Mouse (Mus musculus) layer of hippocampus, adult 9-11 months (tissue): Measurements from ENCODE around the gene Btg1-ps2.
"Not testable (repeated sequence)": the region's sequence is repeated elsewhere in the genome, so short reads cannot be mapped to it uniquely, and the experiment has no call there.

Experiments
- DNase-seq: peaks from one replicate; pipeline ENCODE4 v3.0.0; 2022

Btg1-ps2 gene

DNA sequence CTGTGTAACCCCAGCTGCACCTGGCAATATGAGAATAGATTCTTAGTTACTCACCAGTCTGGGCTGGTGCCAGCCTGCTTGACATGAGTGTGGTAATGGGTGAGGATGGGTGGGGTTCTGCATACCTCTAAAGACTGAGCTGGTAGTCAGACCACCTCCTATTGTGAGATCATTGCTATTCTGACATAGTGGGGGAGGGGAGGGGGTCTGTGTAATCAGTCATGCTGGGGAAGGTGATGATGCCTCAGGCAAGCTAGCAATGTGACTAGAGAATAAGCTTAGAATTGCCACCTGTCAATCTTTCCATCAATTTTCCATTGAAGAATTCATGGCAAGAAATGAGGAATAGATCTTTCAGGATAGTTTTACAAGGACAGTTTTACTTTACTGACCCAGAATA is at the start of gene Btg1-ps2:
Btg1-ps2 (minus strand) TSS at position 101 of the 400 bp plus-strand sequence.
- not testable (repeated sequence) for DNase-seq

DNA sequence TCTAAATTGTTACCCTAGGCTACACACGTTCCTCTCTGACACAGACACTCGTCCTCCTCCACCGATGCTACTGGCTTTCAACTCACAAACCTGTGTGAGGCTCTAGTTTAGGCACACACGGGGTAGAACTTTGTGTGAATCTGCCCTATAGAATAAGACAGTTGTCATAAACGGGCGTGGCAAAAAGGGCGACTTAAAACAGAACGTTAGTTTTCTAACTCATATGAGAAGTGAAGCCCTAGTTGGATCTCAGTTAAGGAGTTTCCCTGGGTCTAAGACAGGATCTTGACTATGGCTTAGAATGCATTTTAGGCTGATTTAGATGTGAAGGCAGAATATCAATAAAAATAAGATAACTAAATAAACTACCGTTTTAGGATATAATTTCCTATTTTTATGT is 42.1 kb upstream of the Btg1-ps2 start, which contains the start of gene Rhox11:
Rhox11 (minus strand) TSS at position 101 of the 400 bp plus-strand sequence.
- DNase-seq, result no peak

DNA sequence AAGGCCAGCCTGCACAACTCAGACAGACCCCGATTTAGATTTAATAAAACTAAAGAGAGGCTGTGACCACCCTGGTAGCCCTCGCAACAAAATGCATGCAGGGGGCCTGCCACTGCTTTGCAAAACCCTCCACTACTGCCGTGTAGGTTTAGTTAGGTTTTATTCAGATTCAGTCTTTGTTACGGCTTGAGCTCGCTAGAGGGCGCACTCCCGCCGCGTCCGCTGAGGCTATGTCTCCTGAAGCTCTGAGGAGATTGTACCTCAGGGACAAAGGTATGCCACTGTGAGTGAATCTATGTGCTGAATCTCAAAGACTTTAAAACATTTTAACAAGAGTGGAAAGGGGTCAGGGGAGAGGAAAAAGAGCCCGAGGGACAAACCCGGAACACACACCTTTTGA is 41.3 kb upstream of the Btg1-ps2 start:
- DNase-seq, result no peak

DNA sequence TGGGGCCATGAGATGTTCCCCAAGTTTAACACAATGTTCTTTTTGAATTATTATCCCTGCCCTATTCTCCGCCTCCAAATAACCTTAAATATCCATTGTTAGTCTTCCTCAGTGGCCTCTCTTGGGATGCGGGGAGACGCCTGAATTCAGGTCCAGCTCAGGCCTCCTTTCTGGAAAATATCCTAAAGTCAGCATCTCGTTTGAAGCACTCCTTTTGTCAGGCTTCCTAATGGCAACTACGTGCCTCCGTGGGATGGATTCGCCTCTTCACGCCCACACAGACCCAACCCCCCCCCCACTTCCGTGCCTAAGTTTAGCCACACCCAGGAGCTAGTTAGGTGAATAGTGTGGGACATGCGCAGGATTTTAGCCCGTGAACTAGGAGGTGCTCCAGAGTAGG is 23.3 kb upstream of the Btg1-ps2 start, which contains the start of gene Rhox10:
Rhox10 (plus strand) TSS at position 301 of the 400 bp plus-strand sequence.
- no peak for DNase-seq

DNA sequence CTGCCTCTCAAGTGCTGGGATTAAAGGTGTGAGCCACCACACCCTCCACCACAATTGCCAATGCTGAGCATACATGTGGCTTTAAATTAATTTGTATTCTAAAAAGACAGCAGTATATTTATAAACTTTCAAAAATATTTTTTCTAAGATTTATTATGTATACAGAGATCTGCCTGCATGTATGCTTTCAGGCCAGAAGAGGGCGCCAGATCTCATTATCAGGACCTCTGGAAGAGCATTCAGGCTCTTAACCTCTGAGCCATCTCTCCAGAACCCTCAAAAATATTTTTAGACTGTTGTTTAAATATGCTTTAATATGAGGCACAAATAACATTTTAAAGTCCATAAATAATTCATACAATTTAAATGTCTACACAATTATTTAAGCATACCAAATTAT is 18.6 kb upstream of the Btg1-ps2 start:
- no peak for DNase-seq

DNA sequence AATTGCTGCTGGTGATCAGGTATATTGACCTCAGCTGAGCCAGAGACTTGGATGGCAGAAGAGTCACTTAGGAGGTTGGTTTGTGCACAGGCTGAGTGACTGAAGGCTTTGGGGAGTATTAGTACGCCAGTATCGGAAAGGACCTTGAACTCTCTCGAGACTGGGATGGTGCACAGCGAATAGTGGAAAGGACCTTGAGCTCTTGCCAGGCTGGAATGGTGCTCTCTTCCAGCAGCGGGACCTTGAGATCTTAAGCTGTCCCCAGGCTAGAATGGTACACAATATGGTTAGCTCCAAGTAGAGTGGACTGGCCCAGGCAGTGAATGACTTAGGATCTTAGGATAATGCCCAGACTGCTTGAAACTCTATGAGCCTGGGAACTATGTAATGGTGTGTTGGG is 3.2 kb downstream of the Btg1-ps2 start:
- no peak for DNase-seq

DNA sequence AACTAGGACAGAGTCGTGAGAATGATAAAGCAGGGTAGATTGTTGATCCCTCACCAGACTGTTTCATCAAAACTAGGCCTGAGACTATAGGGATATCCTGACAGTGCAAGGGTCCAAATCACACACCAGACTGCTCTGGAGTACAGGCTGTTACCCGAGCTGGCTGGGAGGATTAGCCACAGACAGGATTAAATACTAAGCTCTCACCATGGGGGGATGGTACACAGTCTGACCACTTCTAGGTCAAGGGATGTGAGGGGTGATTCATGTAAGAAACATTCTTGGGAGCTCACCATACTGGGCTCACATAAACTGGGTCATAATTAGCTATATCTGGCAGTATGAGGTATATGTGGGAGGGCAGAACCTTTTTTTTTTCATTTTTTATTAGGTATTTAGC is 9.1 kb downstream of the Btg1-ps2 start:
- no peak for DNase-seq

DNA sequence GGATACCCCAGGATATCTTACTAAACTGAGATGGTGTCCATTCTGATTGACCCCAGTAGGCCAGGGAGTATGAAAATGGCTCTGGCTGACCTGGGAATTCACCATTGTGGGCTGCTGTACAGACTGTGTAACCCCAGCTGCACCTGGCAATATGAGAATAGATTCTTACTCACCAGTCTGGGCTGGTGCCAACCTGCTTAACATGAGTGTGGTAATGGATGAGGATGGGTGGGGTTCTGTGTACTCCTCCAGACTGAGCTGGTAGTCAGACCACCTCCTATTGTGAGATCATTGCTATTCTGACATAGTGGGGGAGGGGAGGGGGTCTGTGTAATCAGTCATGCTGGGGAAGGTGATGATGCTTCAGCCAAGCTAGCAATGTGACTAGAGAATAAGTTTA is 24.3 kb downstream of the Btg1-ps2 start, which contains the start of gene Btg1-ps1:
Btg1-ps1 (minus strand) TSS at position 219 of the 400 bp plus-strand sequence.
- DNase-seq, result not testable (repeated sequence)

DNA sequence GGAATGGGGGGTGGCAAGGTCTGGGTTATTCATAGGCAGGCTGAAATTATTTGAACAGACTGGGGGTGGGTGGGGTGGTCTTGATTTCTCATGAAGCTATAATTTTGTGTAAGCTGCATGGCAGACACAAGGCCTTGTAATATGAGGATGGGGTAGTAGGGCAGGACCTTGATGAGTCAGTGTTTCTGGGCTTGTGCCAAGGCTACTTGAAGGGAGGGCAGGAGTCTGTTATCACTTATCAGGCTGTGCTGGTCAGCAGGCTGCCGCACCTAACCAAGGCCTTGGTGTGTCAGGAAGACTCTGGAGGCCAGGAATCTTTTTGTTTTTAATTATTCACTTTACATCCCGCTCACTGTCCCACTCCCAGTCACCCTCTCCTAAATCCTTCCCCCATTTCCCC is 34.2 kb downstream of the Btg1-ps2 start:
- no peak for DNase-seq
